ENCODE assay signal across 2 mouse cellular contexts in the genomic region with DNA sequence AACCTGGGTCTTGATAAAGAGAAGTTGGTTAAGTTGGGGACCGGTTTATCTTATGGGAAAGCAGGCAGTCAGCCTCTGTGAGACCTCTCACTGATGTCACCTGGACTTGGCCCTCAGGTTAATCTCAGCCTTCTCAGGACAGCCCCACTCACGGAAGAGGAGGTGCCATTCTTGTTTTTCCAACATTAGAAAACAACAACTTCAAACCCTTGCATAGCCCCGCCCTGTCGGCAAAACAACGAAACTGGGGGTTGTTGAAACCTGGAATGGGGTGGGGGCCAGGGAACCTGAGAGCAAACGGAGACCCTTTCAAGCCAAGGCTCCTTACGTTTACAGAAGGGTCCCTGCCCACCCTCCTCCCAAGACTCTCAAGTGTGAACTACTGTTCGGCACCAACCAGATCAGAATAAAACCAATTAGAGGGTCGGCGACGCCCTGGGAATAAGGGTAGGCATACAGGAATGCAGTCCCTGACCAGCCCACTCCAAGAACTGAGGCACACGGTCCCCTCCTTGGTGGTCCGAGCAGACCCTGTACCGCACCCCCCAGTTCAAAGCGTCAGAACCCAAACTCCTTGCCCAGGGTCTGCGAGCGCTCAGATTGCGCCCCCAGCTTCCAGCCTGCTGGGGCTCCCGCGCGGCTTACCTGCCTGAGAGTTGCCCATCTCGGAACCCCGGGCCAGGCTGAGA.
TF ChIP-seq lines count a peak whose summit lies in the region.

No protein-coding gene starts in this region.

TF ChIP-seq in CH12.LX, 34 proteins besides CTCF, POLR2A, EP300 and RAD21 (continued from another document):
- no peak for TF ChIP-seq MAX (IDR thresholded peaks at IDR 0.05; ENCODE audit: low read length)
- TF ChIP-seq KAT2A (IDR thresholded peaks at IDR 0.05; ENCODE audit: insufficient replicate concordance, low read length), result no peak
- no peak for TF ChIP-seq E2F4 (IDR thresholded peaks at IDR 0.05; ENCODE audit: insufficient replicate concordance, low read depth, low read length)
- TF ChIP-seq IRF4 (IDR thresholded peaks at IDR 0.05; ENCODE audit: low read depth, low read length), result no peak
- no peak for TF ChIP-seq NRF1 (IDR thresholded peaks at IDR 0.05; ENCODE audit: low read depth, low read length)
- TF ChIP-seq TBP (conservative IDR thresholded peaks at IDR 0.05; ENCODE audit: low read depth, low read length), result no peak
- TF ChIP-seq USF1 (IDR thresholded peaks at IDR 0.05; ENCODE audit: low read depth, low read length), result no peak
- no peak for TF ChIP-seq UBTF (IDR thresholded peaks at IDR 0.05; ENCODE audit: low read depth, low read length)
- TF ChIP-seq ZC3H11A (IDR thresholded peaks at IDR 0.05; ENCODE audit: low read depth, low read length), result no peak
- TF ChIP-seq MAFK (IDR thresholded peaks at IDR 0.05; ENCODE audit: insufficient replicate concordance, low read length), result no peak
- TF ChIP-seq PAX5 (IDR thresholded peaks at IDR 0.05; ENCODE audit: low read length), result no peak
- TF ChIP-seq ETS1 (conservative IDR thresholded peaks at IDR 0.05; ENCODE audit: low read depth, low read length), result no peak
- no peak for TF ChIP-seq NELFE (IDR thresholded peaks at IDR 0.05; ENCODE audit: low read depth, low read length)
- no peak for TF ChIP-seq CHD2 (IDR thresholded peaks at IDR 0.05; ENCODE audit: low read length)
- TF ChIP-seq GABPA (IDR thresholded peaks at IDR 0.05; ENCODE audit: insufficient replicate concordance, low read depth, low read length), result no peak
- TF ChIP-seq CHD1 (IDR thresholded peaks at IDR 0.05; ENCODE audit: low read depth, low read length), result no peak
- TF ChIP-seq ZKSCAN1 (IDR thresholded peaks at IDR 0.05; ENCODE audit: borderline replicate concordance, low read depth, low read length), result no peak

TF ChIP-seq in MEL, 35 proteins besides CTCF, POLR2A, EP300 and RAD21 (continued from another document):
- TF ChIP-seq POLR2AphosphoS5 (IDR thresholded peaks at IDR 0.05; ENCODE audit: borderline replicate concordance, low read depth, low read length), result no peak
- TF ChIP-seq POLR2AphosphoS2 (IDR thresholded peaks at IDR 0.05; ENCODE audit: low read length), result no peak
- no peak for TF ChIP-seq MXI1 (IDR thresholded peaks at IDR 0.05; ENCODE audit: low read depth, low read length)
- TF ChIP-seq ZMIZ1 (IDR thresholded peaks at IDR 0.05; ENCODE audit: low read depth, low read length), result no peak
- no peak for TF ChIP-seq MYC (IDR thresholded peaks at IDR 0.05; ENCODE audit: low read depth, low read length)
- no peak for TF ChIP-seq USF2 (IDR thresholded peaks at IDR 0.05; ENCODE audit: borderline replicate concordance in 1 of 2, insufficient read depth in 1 of 2, low read depth in 1 of 2, low read length in 2 of 2)
- no peak for TF ChIP-seq NRF1 (IDR thresholded peaks at IDR 0.05; ENCODE audit: insufficient read depth, low read depth, low read length, poor library complexity, severe bottlenecking)
- no peak for TF ChIP-seq SIN3A (IDR thresholded peaks at IDR 0.05; ENCODE audit: low read length)
- TF ChIP-seq E2F4 (IDR thresholded peaks at IDR 0.05; ENCODE audit: borderline replicate concordance, low read depth, low read length), result no peak
- no peak for TF ChIP-seq TAL1 (IDR thresholded peaks at IDR 0.05; ENCODE audit: low read length)
- no peak for TF ChIP-seq MAZ (IDR thresholded peaks at IDR 0.05; ENCODE audit: low read depth, low read length)
- TF ChIP-seq GABPA (IDR thresholded peaks at IDR 0.05; ENCODE audit: low read depth, low read length), result no peak
- TF ChIP-seq CHD2 (IDR thresholded peaks at IDR 0.05; ENCODE audit: low read length), result no peak
- TF ChIP-seq KAT2A (conservative IDR thresholded peaks at IDR 0.05; ENCODE audit: low read depth, low read length), result no peak
- no peak for TF ChIP-seq MAFK (IDR thresholded peaks at IDR 0.05; ENCODE audit: borderline replicate concordance, low read depth, low read length)
- no peak for TF ChIP-seq USF1 (IDR thresholded peaks at IDR 0.05; ENCODE audit: low read depth, low read length)
- no peak for TF ChIP-seq MEF2A (IDR thresholded peaks at IDR 0.05; ENCODE audit: extremely low read depth, insufficient replicate concordance, low read depth, low read length, poor library complexity, severe bottlenecking)
